Mouse (Mus musculus) ES-Bruce4 (cell line): Measurements from ENCODE around the gene St14.

Experiments
- CTCF ChIP-seq: IDR thresholded peaks from one replicate; pipeline ENCODE4 v1.8.1; 2011; ENCODE audit warnings: low read depth, low read length
- EP300 ChIP-seq: IDR thresholded peaks from 2 replicates; pipeline ENCODE4 v1.6.1; 2011; ENCODE audit warnings: low read depth, low read length; ENCODE audit not compliant: insufficient read depth
- POLR2A ChIP-seq: IDR thresholded peaks from one replicate; pipeline ENCODE4 v1.8.1; 2011; ENCODE audit warnings: low read length; ENCODE audit not compliant: insufficient read depth

- TF ChIP-seq CTCF (no peak), POLR2A (no peak), EP300 (no peak)
These were observed 16.1 kb downstream of the St14 start for GRCm38 (mm10) chr9:31115586-31115985.
